Mouse (Mus musculus): ENCODE results near the gene Cnmd. TPM values are rescaled to one million over a fixed set of nuclear protein-coding genes. Genes with fewer than 3 reads are reported as not detected.
A peak's percentile ranks its signal among the peaks of the same experiment; 100 is the strongest.

Cnmd gene
- polyA plus RNA-seq, 1 experiment from 2014 or later, result not detected

DNA sequence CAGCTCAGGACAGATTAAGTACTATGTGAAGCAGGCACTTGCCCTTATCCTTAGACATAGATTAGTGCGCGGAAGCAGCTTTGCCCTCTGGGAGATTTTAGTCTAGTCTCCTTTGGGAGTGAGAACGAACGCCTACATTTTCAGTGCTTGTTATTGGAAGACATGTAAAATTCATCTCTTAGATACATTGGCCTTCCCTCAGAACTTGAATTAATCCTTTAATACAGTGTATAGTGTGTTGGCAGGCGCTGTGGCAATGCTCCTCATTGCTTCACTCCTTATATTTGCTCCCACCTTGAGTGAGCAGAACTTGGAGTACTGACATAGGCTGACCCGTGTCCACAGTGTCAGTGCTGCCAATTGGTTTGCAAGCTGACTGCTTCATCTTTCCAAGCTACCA is 53.7 kb downstream of the Cnmd start:
- H3K36me3 ChIP-seq (ENCODE audit: inconsistent target), result peaks cover 74% of the 10 kb centered on the region
- 100% methylated on average over 6 of the region's 6 CpGs for WGBS (ENCODE audit: missing documents)
- no peaks in the 10 kb centered on the region for H3K79me2 ChIP-seq (ENCODE audit: inconsistent target)
- no peak overlapping the region for H3K27ac ChIP-seq
- H3K4me3 ChIP-seq (ENCODE audit: inconsistent target), result no peak overlapping the region

- Histone ChIP-seq H3K27ac (no peak overlapping the region), H3K79me2 (ENCODE audit: inconsistent target) (no peaks in the 10 kb centered on the region), H3K36me3 (ENCODE audit: inconsistent target) (peaks cover 71% of the 10 kb centered on the region), H3K4me3 (ENCODE audit: inconsistent target) (no peak overlapping the region)
- 95% methylated on average over 4 of the region's 4 CpGs for WGBS (ENCODE audit: missing documents)
Measured at GRCm38 (mm10) chr14:79607352-79607751, 54.6 kb downstream of the Cnmd start.

DNA sequence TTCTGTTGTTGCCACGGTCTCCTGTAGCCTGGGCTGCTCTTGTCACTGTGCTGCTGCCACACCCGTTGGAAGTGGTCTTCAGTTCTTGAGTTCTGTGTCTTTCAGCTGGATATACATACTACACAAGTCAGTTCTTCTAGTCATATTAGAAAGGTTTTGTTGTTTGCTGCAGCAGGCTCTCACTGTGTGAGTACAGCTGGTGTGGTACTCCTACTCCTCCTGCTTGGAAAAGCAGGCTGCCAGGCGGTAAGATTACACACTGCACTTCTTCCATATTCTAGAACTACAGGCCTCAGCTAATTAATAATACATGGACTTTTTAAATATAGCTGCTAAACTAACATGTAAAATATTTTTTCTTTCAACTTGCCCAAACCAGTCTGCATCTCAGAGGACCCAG is 55.1 kb downstream of the Cnmd start:
- Histone ChIP-seq H3K79me2 (ENCODE audit: inconsistent target) (no peaks in the 10 kb centered on the region), H3K4me3 (ENCODE audit: inconsistent target) (no peak overlapping the region), H3K36me3 (ENCODE audit: inconsistent target) (peaks cover 70% of the 10 kb centered on the region), H3K27ac (no peak overlapping the region)
- WGBS (ENCODE audit: missing documents), result 97% methylated on average over 3 of the region's 3 CpGs

GRCm38 (mm10) chr14:79606392-79606791 is 55.6 kb downstream of the Cnmd start:
- Histone ChIP-seq H3K4me3 (ENCODE audit: inconsistent target) (no peak overlapping the region), H3K79me2 (ENCODE audit: inconsistent target) (no peaks in the 10 kb centered on the region), H3K27ac (no peak overlapping the region), H3K36me3 (ENCODE audit: inconsistent target) (peaks cover 70% of the 10 kb centered on the region)
- 84% methylated on average over 4 of the region's 6 CpGs for WGBS (ENCODE audit: missing documents)

DNA sequence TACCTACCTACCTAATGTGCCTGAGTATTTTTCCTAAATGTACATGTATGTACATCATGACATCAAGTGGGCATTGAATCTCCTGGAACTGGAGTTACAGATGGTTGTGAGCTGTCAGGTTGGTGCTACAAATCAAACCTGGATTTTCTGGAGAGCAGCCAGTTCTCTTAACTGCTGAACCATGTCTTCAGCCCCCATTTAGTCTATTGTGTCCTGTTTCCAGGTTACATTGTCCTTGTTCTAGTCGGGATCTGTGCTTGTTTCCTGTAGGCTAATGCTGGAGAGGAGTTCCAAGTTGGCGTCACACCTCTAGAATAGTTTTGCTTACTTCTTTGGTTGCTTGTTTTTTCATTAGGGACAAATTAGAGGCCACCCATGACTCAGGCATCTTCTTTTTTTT is 56.1 kb downstream of the Cnmd start:
- no peak overlapping the region for H3K4me3 ChIP-seq (ENCODE audit: inconsistent target)
- peaks cover 70% of the 10 kb centered on the region for H3K36me3 ChIP-seq (ENCODE audit: inconsistent target)
- 100% methylated on average over 2 of the region's 2 CpGs for WGBS (ENCODE audit: missing documents)
- no peak overlapping the region for H3K27ac ChIP-seq
- no peaks in the 10 kb centered on the region for H3K79me2 ChIP-seq (ENCODE audit: inconsistent target)

DNA sequence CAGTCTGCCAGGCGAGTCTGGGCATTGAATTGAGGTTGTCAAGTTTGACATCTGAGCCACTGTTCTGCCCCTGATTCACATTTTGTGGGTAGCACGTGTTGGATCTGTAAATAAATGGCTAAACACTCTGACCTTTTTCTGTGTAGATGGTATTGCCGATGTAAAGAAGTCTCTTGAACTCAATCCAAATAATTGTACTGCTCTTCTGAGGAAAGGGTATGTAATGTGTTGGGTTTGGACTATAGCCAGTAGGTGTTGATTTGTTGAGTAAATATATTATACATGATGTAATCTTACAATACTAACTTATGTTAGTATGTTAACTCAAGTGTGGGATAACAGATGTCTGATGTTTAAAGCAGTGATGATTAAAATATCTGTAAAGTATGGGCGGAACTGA is 65.4 kb downstream of the Cnmd start:
- Histone ChIP-seq H3K79me2 (ENCODE audit: inconsistent target) (peaks cover 32% of the 10 kb centered on the region), H3K36me3 (ENCODE audit: inconsistent target) (peaks cover 64% of the 10 kb centered on the region)
- 94% methylated on average over 4 of the region's 4 CpGs for WGBS (ENCODE audit: missing documents)

GRCm38 (mm10) chr14:79594069-79594468 is 67.9 kb downstream of the Cnmd start:
- Histone ChIP-seq H3K4me3 (ENCODE audit: inconsistent target) (no peak overlapping the region), H3K27ac (no peak overlapping the region), H3K79me2 (ENCODE audit: inconsistent target) (peaks cover 57% of the 10 kb centered on the region), H3K36me3 (ENCODE audit: inconsistent target) (peaks cover 39% of the 10 kb centered on the region)
- WGBS (ENCODE audit: missing documents), result 94% methylated on average over 5 of the region's 5 CpGs

More for the DNA sequence above, 65.4 kb downstream of the Cnmd start:
- H3K27ac ChIP-seq, result no peak overlapping the region
- no peak overlapping the region for H3K4me3 ChIP-seq (ENCODE audit: inconsistent target)

- Histone ChIP-seq H3K36me3 (ENCODE audit: inconsistent target) (peaks cover 18% of the 10 kb centered on the region), H3K4me3 (ENCODE audit: inconsistent target) (no peak overlapping the region), H3K27ac (no peak overlapping the region), H3K79me2 (ENCODE audit: inconsistent target) (peaks cover 72% of the 10 kb centered on the region)
- WGBS (ENCODE audit: missing documents), result 93% methylated on average over 2 of the region's 2 CpGs
Measured at GRCm38 (mm10) chr14:79591611-79592010, 70.4 kb downstream of the Cnmd start.

DNA sequence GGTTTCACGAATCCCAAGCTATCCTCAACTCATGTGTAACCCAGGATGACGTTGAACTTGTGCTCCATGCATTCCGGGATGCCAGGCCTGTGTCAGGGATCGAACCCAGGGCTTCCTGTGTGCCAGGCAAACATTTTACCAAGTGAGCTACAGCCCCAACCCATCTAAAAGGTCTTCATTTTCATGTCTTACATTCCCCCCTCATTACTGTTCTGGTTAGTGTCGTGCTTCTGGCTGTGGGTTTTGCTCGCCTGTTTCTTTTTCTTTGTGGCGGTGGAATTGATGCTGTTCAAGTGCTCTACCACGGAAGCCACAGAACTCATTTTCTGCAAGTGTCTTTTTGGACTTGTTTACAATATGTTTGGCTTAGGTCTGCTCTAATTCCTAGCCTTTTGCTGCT is 71.1 kb downstream of the Cnmd start:
- WGBS (ENCODE audit: missing documents), result 95% methylated on average over 8 of the region's 8 CpGs

DNA sequence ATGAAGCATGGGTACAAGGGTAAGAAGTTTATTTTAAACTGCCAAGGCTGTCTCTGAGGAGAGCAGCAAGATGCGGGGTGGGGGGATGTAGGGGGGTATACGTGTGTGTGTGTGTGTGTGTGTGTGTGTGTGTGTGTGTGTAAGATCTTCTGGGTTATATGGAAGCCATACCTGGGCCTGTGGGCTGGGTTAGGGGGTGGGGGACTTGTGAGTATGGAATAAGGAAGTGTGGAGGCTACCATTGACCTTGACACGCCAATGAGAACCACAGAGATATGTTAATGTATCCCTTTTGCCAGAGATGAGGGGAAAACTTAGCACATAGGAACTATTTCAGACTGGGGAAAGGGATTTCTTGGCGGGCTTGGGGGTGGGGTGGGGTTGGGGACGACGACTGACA is 72.6 kb downstream of the Cnmd start:
- 90% methylated on average over 5 of the region's 6 CpGs for WGBS (ENCODE audit: missing documents)
- H3K79me2 ChIP-seq (ENCODE audit: inconsistent target), result peaks cover 66% of the 10 kb centered on the region

More for the DNA sequence above, 71.1 kb downstream of the Cnmd start:
- Histone ChIP-seq H3K36me3 (ENCODE audit: inconsistent target) (peaks cover 11% of the 10 kb centered on the region; the same call in 1 of the 2 replicates), H3K27ac (no peak overlapping the region), H3K4me3 (ENCODE audit: inconsistent target) (no peak overlapping the region), H3K79me2 (ENCODE audit: inconsistent target) (peaks cover 72% of the 10 kb centered on the region)

GRCm38 (mm10) chr14:79588534-79588951 is 73.4 kb downstream of the Cnmd start:
- H3K4me3 ChIP-seq (ENCODE audit: inconsistent target), result peak overlapping the region; percentile 98
- peaks cover 57% of the 10 kb centered on the region for H3K79me2 ChIP-seq (ENCODE audit: inconsistent target)
- 96% methylated on average over 9 of the region's 9 CpGs for WGBS (ENCODE audit: missing documents)
- no peaks in the 10 kb centered on the region for H3K36me3 ChIP-seq (ENCODE audit: inconsistent target)
- no peak overlapping the region for H3K27ac ChIP-seq

More for the DNA sequence above, 72.6 kb downstream of the Cnmd start:
- Histone ChIP-seq H3K36me3 (ENCODE audit: inconsistent target) (no peaks in the 10 kb centered on the region), H3K4me3 (ENCODE audit: inconsistent target) (no peak overlapping the region), H3K27ac (no peak overlapping the region)

- H3K27ac ChIP-seq, result peak overlapping the region; percentile 80
- 0% methylated on average over 9 of the region's 9 CpGs for WGBS (ENCODE audit: missing documents)
- H3K79me2 ChIP-seq (ENCODE audit: inconsistent target), result peaks cover 52% of the 10 kb centered on the region
Measured at GRCm38 (mm10) chr14:79587852-79588229, 74.1 kb downstream of the Cnmd start.

More at GRCm38 (mm10) chr14:79587852-79588229, 74.1 kb downstream of the Cnmd start:
- H3K36me3 ChIP-seq (ENCODE audit: inconsistent target), result peaks cover 1% of the 10 kb centered on the region; the same call in 1 of the 2 replicates
- H3K4me3 ChIP-seq (ENCODE audit: inconsistent target), result peak overlapping the region; percentile 98

Other genes starting within 250 kb of the Cnmd start
- gene Kbtbd7, start 235.7 kb downstream of the Cnmd start, polyA plus RNA-seq (2018), result 5.1 to 8.0 TPM (median 7.5 TPM) in 3 replicates
- 0.12 to 1.3 TPM (median 0.19 TPM) in 3 replicates for gene Kbtbd6, start 210.3 kb downstream of the Cnmd start, polyA plus RNA-seq (2018)
- gene Elf1, start 181.0 kb downstream of the Cnmd start, polyA plus RNA-seq (2018), result 52.2 to 64.9 TPM (median 62.1 TPM) in 3 replicates
- 29.1 to 84.4 TPM (median 35.1 TPM) in 3 replicates for gene Wbp4, start 180.7 kb downstream of the Cnmd start, polyA plus RNA-seq (2018)
- gene Sugt1, start 74.5 kb downstream of the Cnmd start, polyA plus RNA-seq (2018), result 49.7 to 86.9 TPM (median 67.8 TPM) in 3 replicates
- not detected in 3 replicates for gene Pcdh8, start 109.1 kb upstream of the Cnmd start, polyA plus RNA-seq (2018)

All from macrophage (primary cell).